Mouse (Mus musculus) stomach, postnatal 0 days (tissue): Measurements from ENCODE around the gene Spin2c. TPM values are rescaled to one million over a fixed set of nuclear protein-coding genes. Genes with fewer than 3 reads are reported as not detected.
A peak's percentile ranks its signal among the peaks of the same experiment; 100 is the strongest.

ENCODE experiments used
- ATAC-seq: fragments of 200-750 bp; cut with Nextera tagmentation; 2 replicates; pipeline ENCODE4 v1.8.0; 2017; ENCODE audit not compliant: low FRiP score, low TSS enrichment
- DNase-seq: peaks from one replicate; pipeline ENCODE4 v3.0.0-alpha.2; 2016; ENCODE audit warnings: low spot score
- H3K27ac ChIP-seq: fragments of 300-500 bp; sonication (generic); replicated peaks from 2 replicates; pipeline ENCODE4 v1.5.1; 2014; ENCODE audit warnings: mild to moderate bottlenecking, control low read depth
- H3K27me3 ChIP-seq: fragments of 300-500 bp; sonication (generic); 2 replicates; pipeline ENCODE4 v1.6.1; 2014; ENCODE audit warnings: low read length; ENCODE audit not compliant: control insufficient read depth, insufficient read depth
- H3K36me3 ChIP-seq: fragments of 300-500 bp; sonication (generic); 2 replicates; pipeline ENCODE4 v1.6.1; 2014; ENCODE audit warnings: low read length, mixed read lengths; ENCODE audit not compliant: control insufficient read depth, insufficient read depth
- H3K4me1 ChIP-seq: fragments of 300-500 bp; sonication (generic); replicated peaks from 2 replicates; pipeline ENCODE4 v1.6.1; 2014; ENCODE audit warnings: antibody characterized with exemption; ENCODE audit not compliant: control insufficient read depth, insufficient read depth
- H3K4me2 ChIP-seq: fragments of 300-500 bp; sonication (generic); replicated peaks from 2 replicates; pipeline ENCODE4 v1.6.1; 2014; ENCODE audit warnings: low read depth, mild to moderate bottlenecking, control low read depth, moderate library complexity
- H3K4me3 ChIP-seq: fragments of 300-500 bp; sonication (generic); 2 replicates; pipeline ENCODE4 v1.5.1; 2014; ENCODE audit warnings: low read depth, low read length, control low read depth
- H3K9ac ChIP-seq: fragments of 300-500 bp; sonication (generic); 2 replicates; pipeline ENCODE4 v1.6.1; 2014; ENCODE audit warnings: mild to moderate bottlenecking, low read length, control low read depth, mixed read lengths
- H3K9me3 ChIP-seq: fragments of 300-500 bp; sonication (generic); 2 replicates; pipeline ENCODE4 v1.6.1; 2016; ENCODE audit warnings: low read length; ENCODE audit not compliant: control insufficient read depth
- CTCF ChIP-seq: IDR thresholded peaks from 2 replicates; pipeline ENCODE4 v1.5.1; 2016; ENCODE audit warnings: antibody characterized with exemption, low read depth, mild to moderate bottlenecking, moderate library complexity
- EP300 ChIP-seq: optimal IDR thresholded peaks from 2 replicates; pipeline ENCODE3; 2016; ENCODE audit warnings: antibody characterized with exemption
- WGBS: fragments of 180-500 bp; shearing (Covaris S2); extraction: QIAGEN DNeasy Blood & Tissue Kit; methylation state at CpG from one replicate; pipeline ENCODE4 v1.1.7; 2014; 5-methylcytosine and 5-hydroxymethylcytosine counted together
- polyA plus RNA-seq: library from polyadenylated mRNA; unstranded; fragments of >200 nt; fragmentation: Nextera tagmentation; extraction: Ambion mirVana; gene quantifications from 2 replicates; pipeline ENCODE4 v1.2.1, GENCODE M21; 2015

Spin2c gene
- polyA plus RNA-seq = 6.7 and 7.8 TPM in 2 replicates

DNA sequence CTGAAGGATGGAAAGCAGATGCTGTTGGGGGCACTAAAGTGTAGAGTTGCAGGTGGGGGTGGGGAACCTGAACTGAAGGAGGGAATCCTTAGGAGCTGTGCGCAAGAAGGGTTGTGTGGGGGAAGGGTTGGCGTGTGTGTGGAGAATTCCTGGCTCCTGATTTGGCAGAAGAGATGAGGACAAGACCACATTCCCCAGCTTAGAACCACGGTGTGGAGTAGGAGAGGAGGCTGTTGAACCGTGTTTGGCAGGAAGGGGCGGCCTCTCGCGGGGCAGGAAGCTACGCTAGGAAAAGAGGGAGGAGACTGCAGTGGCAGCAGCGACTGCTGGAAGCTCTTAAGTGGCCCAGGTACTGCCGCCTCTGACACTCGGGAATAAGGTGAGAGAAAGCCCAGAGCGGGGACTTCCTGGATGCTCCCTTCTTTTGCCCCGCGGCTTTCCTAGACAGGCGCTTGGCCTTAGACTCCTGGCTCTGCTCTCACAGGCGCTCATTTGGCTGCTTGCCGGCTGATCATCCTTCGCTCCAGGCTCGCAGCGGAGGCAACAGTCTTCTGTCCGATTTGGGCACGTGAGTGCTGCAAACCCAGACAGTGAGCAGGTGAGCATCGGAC is at the start of gene Spin2c:
TSS of gene Spin2c (plus strand) at position 275 of the 611 bp plus-strand sequence.
- H3K9ac ChIP-seq = peak within 1 kb of the TSS; percentile 55
- H3K4me2 ChIP-seq = peak within 1 kb of the TSS; percentile 64
- DNase-seq = peak; percentile 52
- H3K4me1 ChIP-seq = no peaks in the 10 kb centered on the region
- no peaks in the 10 kb centered on the region for H3K36me3 ChIP-seq
- peak within 1 kb of the TSS; percentile 49 for H3K4me3 ChIP-seq
- peak; percentile 15; the same call in 1 of the 2 replicates for TF ChIP-seq CTCF
- no peak for TF ChIP-seq EP300
- peak; percentile 69; the same call in 1 of the 2 replicates for ATAC-seq
- no peaks in the 10 kb centered on the region for H3K27me3 ChIP-seq
- no peak within 1 kb of the TSS for H3K27ac ChIP-seq
- 10% methylated on average over 23 of the region's 23 CpGs for WGBS
- no peaks in the 10 kb centered on the region for H3K9me3 ChIP-seq

DNA sequence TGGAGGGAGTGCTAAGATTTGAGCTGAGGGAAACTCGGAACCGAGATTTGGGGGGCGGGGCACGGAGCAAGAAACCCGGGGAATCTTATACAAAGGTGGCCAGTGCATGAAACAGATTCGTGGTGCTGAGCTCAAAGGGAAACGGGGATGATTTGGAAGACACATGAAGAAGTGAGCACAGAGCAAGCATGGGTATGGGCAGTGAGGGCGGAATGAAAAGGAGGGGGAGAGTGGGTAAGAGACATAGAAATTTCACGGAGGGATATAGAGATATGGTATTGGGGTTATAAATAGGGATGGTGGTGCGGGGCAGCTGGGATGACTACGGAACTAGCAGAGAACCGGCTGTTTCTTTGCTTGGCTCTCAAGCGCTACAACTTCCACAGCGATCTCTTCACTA is 581 bp downstream of the Spin2c start:
- Histone ChIP-seq H3K9ac (peak overlapping the region; percentile 55), H3K27ac (no peak overlapping the region), H3K4me3 (peak overlapping the region; percentile 49), H3K9me3 (no peaks in the 10 kb centered on the region), H3K27me3 (no peaks in the 10 kb centered on the region), H3K36me3 (no peaks in the 10 kb centered on the region), H3K4me2 (peak overlapping the region; percentile 64), H3K4me1 (no peaks in the 10 kb centered on the region)
- WGBS = 15% methylated on average over 14 of the region's 14 CpGs
- TF ChIP-seq CTCF = no peak
- TF ChIP-seq EP300 = no peak
- ATAC-seq = no peak
- DNase-seq = no peak

Other genes with a start within 250 kb of the Spin2c start
- 2.5 and 2.6 TPM in 2 replicates for gene Kctd12b, start 135.8 kb upstream of the Spin2c start, polyA plus RNA-seq
- gene Nbdy, start 108.6 kb upstream of the Spin2c start, polyA plus RNA-seq = 90.9 and 96.9 TPM in 2 replicates
- not detected in 2 replicates for gene Samt1, start 180.4 kb downstream of the Spin2c start, polyA plus RNA-seq
- not detected in 2 replicates for gene 4921511M17Rik, start 201.6 kb downstream of the Spin2c start, polyA plus RNA-seq
- not detected in 2 replicates for gene Gm10057, start 222.8 kb downstream of the Spin2c start, polyA plus RNA-seq